Mouse (Mus musculus) hindbrain, embryonic 11.5 days (tissue): Measurements from ENCODE around the gene Tspan3. TPM values are rescaled to one million over a fixed set of nuclear protein-coding genes. Genes with fewer than 3 reads are reported as not detected.

Source experiments
- ATAC-seq: fragments of 200-750 bp; cut with Nextera tagmentation; 2 replicates; pipeline ENCODE4 v1.8.0; 2017; ENCODE audit warnings: mild to moderate bottlenecking, moderate TSS enrichment, moderate library complexity; ENCODE audit not compliant: low FRiP score
- DNase-seq: peaks from one replicate; pipeline ENCODE4 v3.0.0-alpha.2; 2015; ENCODE audit warnings: low spot score
- H3K27ac ChIP-seq: fragments of 300-500 bp; sonication (generic); 2 replicates; pipeline ENCODE4 v1.5.1; 2014; ENCODE audit warnings: mild to moderate bottlenecking, low read depth, low read length
- H3K27me3 ChIP-seq: fragments of 300-500 bp; sonication (generic); 2 replicates; pipeline ENCODE4 v1.6.1; 2014; ENCODE audit warnings: mild to moderate bottlenecking, low read length, moderate library complexity, mixed read lengths; ENCODE audit not compliant: control insufficient read depth, insufficient read depth
- H3K36me3 ChIP-seq: fragments of 300-500 bp; sonication (generic); 2 replicates; pipeline ENCODE4 v1.6.1; 2014; ENCODE audit warnings: mild to moderate bottlenecking, low read length, moderate library complexity, mixed read lengths; ENCODE audit not compliant: control insufficient read depth, insufficient read depth
- H3K4me1 ChIP-seq: fragments of 300-500 bp; sonication (generic); replicated peaks from 2 replicates; pipeline ENCODE4 v1.6.1; 2014; ENCODE audit warnings: low read length, mixed read lengths; ENCODE audit not compliant: control insufficient read depth, insufficient read depth
- H3K4me2 ChIP-seq: fragments of 300-500 bp; sonication (generic); replicated peaks from 2 replicates; pipeline ENCODE4 v1.6.1; 2014; ENCODE audit warnings: mild to moderate bottlenecking, low read depth, low read length
- H3K4me3 ChIP-seq: fragments of 300-500 bp; sonication (generic); 2 replicates; pipeline ENCODE4 v1.5.1; 2014; ENCODE audit warnings: low read depth, low read length
- H3K9ac ChIP-seq: fragments of 300-500 bp; sonication (generic); 2 replicates; pipeline ENCODE4 v1.6.1; 2014; ENCODE audit warnings: low read depth, low read length
- H3K9me3 ChIP-seq: fragments of 300-500 bp; sonication (generic); 2 replicates; pipeline ENCODE4 v1.6.1; 2016; ENCODE audit warnings: low read length; ENCODE audit not compliant: control insufficient read depth
- WGBS: fragments of 180-500 bp; shearing (Covaris S2); extraction: QIAGEN DNeasy Blood & Tissue Kit; methylation state at CpG from one replicate; pipeline ENCODE4 v1.1.7; 2014; 5-methylcytosine and 5-hydroxymethylcytosine counted together
- polyA plus RNA-seq: library from polyadenylated mRNA; unstranded; fragments of >200 nt; fragmentation: Nextera tagmentation; extraction: Ambion mirVana; gene quantifications from 2 replicates; pipeline ENCODE4 v1.2.1, GENCODE M21; 2014

Tspan3 gene
- polyA plus RNA-seq, 1 experiment from 2014 or later: 529 TPM

GRCm38 (mm10) chr9:56167690-56168089 lies 2.4 kb upstream of the Tspan3 start:
- Histone ChIP-seq H3K4me1 (no peaks in the 10 kb centered on the region; the same call in 1 of the 2 replicates), H3K9me3 (no peaks in the 10 kb centered on the region), H3K4me3 (no peak overlapping the region)

GRCm38 (mm10) chr9:56166161-56166560 lies 884 bp upstream of the Tspan3 start:
- 60% methylated on average over 5 of the region's 5 CpGs for WGBS
- Histone ChIP-seq H3K4me2 (no peak overlapping the region), H3K9me3 (no peaks in the 10 kb centered on the region), H3K9ac (no peak overlapping the region), H3K27ac (no peak overlapping the region), H3K4me3 (no peak overlapping the region), H3K36me3 (no peaks in the 10 kb centered on the region), H3K4me1 (peaks cover 2% of the 10 kb centered on the region; the same call in 1 of the 2 replicates), H3K27me3 (no peaks in the 10 kb centered on the region)
- no peak for ATAC-seq
- no peak for DNase-seq

More at GRCm38 (mm10) chr9:56167690-56168089, 2.4 kb upstream of the Tspan3 start:
- ATAC-seq: no peak
- no peak for DNase-seq
- WGBS: 24% methylated on average over 6 of the region's 6 CpGs
- H3K9ac ChIP-seq: no peak overlapping the region
- no peak overlapping the region for H3K4me2 ChIP-seq
- no peak overlapping the region for H3K27ac ChIP-seq
- H3K27me3 ChIP-seq: no peaks in the 10 kb centered on the region
- no peaks in the 10 kb centered on the region for H3K36me3 ChIP-seq

GRCm38 (mm10) chr9:56160341-56161141 lies 4.7 kb downstream of the Tspan3 start:
- no peaks in the 10 kb centered on the region for H3K27me3 ChIP-seq
- H3K4me3 ChIP-seq: peak overlapping the region; percentile 94
- 1% methylated on average over 73 of the region's 82 CpGs for WGBS
- peak overlapping the region; percentile 97 for H3K9ac ChIP-seq
- peak; percentile 98 for ATAC-seq
- H3K36me3 ChIP-seq: no peaks in the 10 kb centered on the region
- peaks cover 2% of the 10 kb centered on the region; the same call in 1 of the 2 replicates for H3K4me1 ChIP-seq
- no peaks in the 10 kb centered on the region for H3K9me3 ChIP-seq
- peak overlapping the region; percentile 69 for H3K4me2 ChIP-seq
- H3K27ac ChIP-seq: peak overlapping the region; percentile 95
- peak; percentile 93 for DNase-seq

- Histone ChIP-seq H3K36me3 (no peaks in the 10 kb centered on the region), H3K27ac (no peak overlapping the region), H3K4me1 (peaks cover 2% of the 10 kb centered on the region; the same call in 1 of the 2 replicates), H3K9me3 (no peaks in the 10 kb centered on the region), H3K27me3 (no peaks in the 10 kb centered on the region), H3K4me2 (peak overlapping the region; percentile 69), H3K9ac (peak overlapping the region; percentile 97; the same call in 1 of the 2 replicates), H3K4me3 (peak overlapping the region; percentile 94)
- ATAC-seq (no peak), DNase-seq (peak; percentile 22)
- 13% methylated on average over 2 of the region's 2 CpGs for WGBS
Measured at GRCm38 (mm10) chr9:56159456-56159855, 5.8 kb downstream of the Tspan3 start.

- Histone ChIP-seq H3K4me1 (peaks cover 2% of the 10 kb centered on the region; the same call in 1 of the 2 replicates), H3K9me3 (no peaks in the 10 kb centered on the region), H3K9ac (no peak overlapping the region), H3K36me3 (no peaks in the 10 kb centered on the region), H3K4me2 (no peak overlapping the region), H3K4me3 (no peak overlapping the region), H3K27me3 (no peaks in the 10 kb centered on the region), H3K27ac (no peak overlapping the region)
- WGBS: 68% methylated on average over 2 of the region's 2 CpGs
- no peak for DNase-seq
- no peak for ATAC-seq
Measured at GRCm38 (mm10) chr9:56158077-56158476, 7.2 kb downstream of the Tspan3 start.

- ATAC-seq (no peak), DNase-seq (no peak)
- H3K4me2 ChIP-seq: no peak overlapping the region
- H3K9ac ChIP-seq: no peak overlapping the region
- H3K4me1 ChIP-seq: no peaks in the 10 kb centered on the region; the same call in 1 of the 2 replicates
- no peaks in the 10 kb centered on the region for H3K36me3 ChIP-seq
- no peaks in the 10 kb centered on the region for H3K27me3 ChIP-seq
- no peaks in the 10 kb centered on the region for H3K9me3 ChIP-seq
- no peak overlapping the region for H3K27ac ChIP-seq
- 94% methylated on average over 5 of the region's 5 CpGs for WGBS
- no peak overlapping the region for H3K4me3 ChIP-seq
Measured at GRCm38 (mm10) chr9:56154572-56154971, 10.7 kb downstream of the Tspan3 start.

- Histone ChIP-seq H3K9ac (no peak overlapping the region), H3K36me3 (no peaks in the 10 kb centered on the region), H3K4me3 (no peak overlapping the region), H3K27me3 (no peaks in the 10 kb centered on the region), H3K9me3 (no peaks in the 10 kb centered on the region), H3K27ac (no peak overlapping the region), H3K4me2 (no peak overlapping the region), H3K4me1 (no peaks in the 10 kb centered on the region)
- ATAC-seq (no peak), DNase-seq (no peak)
- WGBS: 80% methylated on average over 4 of the region's 4 CpGs
Measured at GRCm38 (mm10) chr9:56152482-56153007, 12.7 kb downstream of the Tspan3 start.

- Histone ChIP-seq H3K4me3 (no peak overlapping the region), H3K9me3 (no peaks in the 10 kb centered on the region), H3K27ac (no peak overlapping the region), H3K27me3 (no peaks in the 10 kb centered on the region), H3K4me1 (no peaks in the 10 kb centered on the region), H3K36me3 (peaks cover 3% of the 10 kb centered on the region), H3K9ac (no peak overlapping the region), H3K4me2 (no peak overlapping the region)
- no peak for DNase-seq
- ATAC-seq: no peak
- WGBS: 62% methylated on average over 7 of the region's 7 CpGs
Measured at GRCm38 (mm10) chr9:56151745-56152481, 13.4 kb downstream of the Tspan3 start.
